Mouse (Mus musculus) skeletal muscle tissue, postnatal 0 days (tissue): Measurements from ENCODE around the gene Dppa1. TPM values are rescaled to one million over a fixed set of nuclear protein-coding genes. Genes with fewer than 3 reads are reported as not detected.

ENCODE experiments used
- polyA plus RNA-seq: library from polyadenylated mRNA; unstranded; fragments of >200 nt; fragmentation: Nextera tagmentation; extraction: Ambion mirVana; gene quantifications from 2 replicates; pipeline ENCODE4 v1.2.1, GENCODE M21; 2015

Gene Dppa1
- not detected in 2 replicates for polyA plus RNA-seq

DNA sequence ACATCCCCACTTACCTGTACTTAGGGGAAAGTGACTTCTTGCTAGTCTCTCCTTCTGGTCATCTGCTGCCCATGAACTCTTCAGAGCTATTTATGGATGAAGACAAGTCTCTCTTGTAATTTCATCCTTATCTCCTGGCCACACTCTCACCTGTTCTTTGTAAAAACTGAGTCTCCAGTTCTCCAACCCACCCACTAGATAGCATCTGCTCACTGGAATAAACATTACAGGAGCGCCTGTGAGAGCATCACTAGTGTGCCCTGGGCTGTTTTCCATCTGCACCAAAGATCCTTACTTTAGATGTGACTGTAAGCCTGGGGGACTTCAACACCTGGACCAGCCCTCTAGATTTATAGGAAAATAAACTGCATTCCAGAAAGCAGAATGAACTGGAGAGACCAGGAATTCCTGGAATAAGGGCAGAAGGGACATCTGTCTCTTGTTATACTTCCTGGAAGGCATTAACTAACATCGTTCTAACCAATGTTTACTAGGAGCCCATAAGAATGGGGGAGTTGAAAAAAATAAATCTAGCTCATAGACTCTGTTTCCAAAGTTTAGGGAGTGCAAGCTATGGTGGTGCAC lies at the start of gene Dppa1:
Dppa1 (minus strand) TSS at position 51 of the 585 bp plus-strand sequence.

DNA sequence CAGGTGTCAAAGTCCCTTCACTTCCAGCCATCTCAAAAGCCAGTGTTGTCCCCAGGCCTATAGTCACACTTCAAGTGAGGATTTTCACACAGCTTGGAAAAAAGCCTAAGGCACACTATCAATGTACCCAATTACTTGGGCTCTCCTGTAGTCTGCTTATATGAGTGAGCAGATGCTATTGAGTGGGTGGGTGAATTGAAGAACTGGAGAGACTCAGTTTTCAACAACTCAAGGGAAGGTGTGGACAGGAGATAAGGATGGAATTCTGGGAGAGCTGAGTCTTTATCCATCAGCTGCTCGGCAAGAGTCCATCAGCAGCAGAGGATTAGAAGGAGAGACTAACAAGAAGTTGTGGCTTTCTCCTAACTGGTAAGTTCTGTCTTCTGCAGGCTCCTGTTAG lies 57.7 kb downstream of the Dppa1 start, which contains the start of gene BC053393:
BC053393 (plus strand) TSS at position 210 of the 400 bp plus-strand sequence.

Other genes starting within 250 kb of the Dppa1 start
- gene Itk, start 239.7 kb downstream of the Dppa1 start, polyA plus RNA-seq = 0.04 and 0.07 TPM in 2 replicates
- not detected in 2 replicates for gene Fam71b, start 232.7 kb downstream of the Dppa1 start, polyA plus RNA-seq
- 36.2 and 38.5 TPM in 2 replicates for gene Med7, start 192.3 kb downstream of the Dppa1 start, polyA plus RNA-seq
- gene Havcr2, start 174.3 kb downstream of the Dppa1 start, polyA plus RNA-seq = 0.15 and 0.18 TPM in 2 replicates
- not detected in 2 replicates for gene Gm12169, start 105.0 kb downstream of the Dppa1 start, polyA plus RNA-seq
- gene BC053393, start 57.7 kb downstream of the Dppa1 start, polyA plus RNA-seq = not detected in 2 replicates
- not detected in 2 replicates for gene Timd2, start 77.8 kb upstream of the Dppa1 start, polyA plus RNA-seq
- gene Havcr1, start 105.8 kb upstream of the Dppa1 start, polyA plus RNA-seq = 0.10 TPM in 1 of 2 replicates, not detected in the other
- gene Timd4, start 181.5 kb upstream of the Dppa1 start, polyA plus RNA-seq = 0.89 and 1.1 TPM in 2 replicates